Mouse (Mus musculus) right cerebral cortex, adult 18-20 months (tissue): ENCODE data around the gene Sun3.

Experiments used
- DNase-seq: peaks from one replicate; pipeline ENCODE4 v3.0.0; 2022; ENCODE audit warnings: mixed read lengths

Gene Sun3

GRCm38 (mm10) chr11:9048703-9049060 lies at the start of gene Sun3:
Gene Sun3, minus strand, starts transcription at chr11:9048991.
- DNase-seq: peak; percentile 11

GRCm38 (mm10) chr11:9076444-9076843 lies 27.7 kb upstream of the Sun3 start:
- no peak for DNase-seq

- DNase-seq: no peak
Observed at GRCm38 (mm10) chr11:9060484-9060883, 11.7 kb upstream of the Sun3 start.

GRCm38 (mm10) chr11:9060029-9060428 lies 11.2 kb upstream of the Sun3 start:
- DNase-seq: no peak

- peak; percentile 4 for DNase-seq
Observed at GRCm38 (mm10) chr11:9057711-9058110, 8.9 kb upstream of the Sun3 start.

GRCm38 (mm10) chr11:9056937-9057336 lies 8.1 kb upstream of the Sun3 start:
- DNase-seq: no peak

GRCm38 (mm10) chr11:9051895-9052294 lies 3.1 kb upstream of the Sun3 start:
- DNase-seq: no peak

GRCm38 (mm10) chr11:9050241-9050640 lies 1.4 kb upstream of the Sun3 start:
- DNase-seq: no peak

- peak; percentile 85 for DNase-seq
Observed at GRCm38 (mm10) chr11:9048011-9048702, 634 bp downstream of the Sun3 start, which contains the start of gene Gm11992. Gene Gm11992, plus strand, starts transcription at chr11:9048594.

GRCm38 (mm10) chr11:9047044-9047443 lies 1.7 kb downstream of the Sun3 start:
- peak; percentile 4 for DNase-seq

GRCm38 (mm10) chr11:9046546-9046945 lies 2.2 kb downstream of the Sun3 start:
- no peak for DNase-seq

GRCm38 (mm10) chr11:9031530-9031929 lies 17.3 kb downstream of the Sun3 start:
- DNase-seq: no peak

GRCm38 (mm10) chr11:9025211-9025610 lies 23.6 kb downstream of the Sun3 start:
- no peak for DNase-seq

- DNase-seq: no peak
Observed at GRCm38 (mm10) chr11:9024782-9025181, 24.0 kb downstream of the Sun3 start.

GRCm38 (mm10) chr11:9020207-9020606 lies 28.6 kb downstream of the Sun3 start:
- no peak for DNase-seq

- DNase-seq: no peak
Observed at GRCm38 (mm10) chr11:9018491-9019267, 30.1 kb downstream of the Sun3 start.

- DNase-seq: no peak
Observed at GRCm38 (mm10) chr11:9014740-9015139, 34.1 kb downstream of the Sun3 start.

GRCm38 (mm10) chr11:9011348-9011747 lies 37.4 kb downstream of the Sun3 start:
- DNase-seq: no peak

GRCm38 (mm10) chr11:9010853-9011339 lies 37.9 kb downstream of the Sun3 start, which contains the start of gene Hus1:
Gene Hus1, minus strand, starts transcription at chr11:9011191.
- DNase-seq: peak; percentile 82

GRCm38 (mm10) chr11:9010416-9010815 lies 38.4 kb downstream of the Sun3 start:
- peak; percentile 12 for DNase-seq

GRCm38 (mm10) chr11:9008761-9009160 lies 40.0 kb downstream of the Sun3 start:
- no peak for DNase-seq

- no peak for DNase-seq
Observed at GRCm38 (mm10) chr11:8988084-8988483, 60.7 kb downstream of the Sun3 start.

GRCm38 (mm10) chr11:8986058-8986457 lies 62.7 kb downstream of the Sun3 start:
- no peak for DNase-seq

GRCm38 (mm10) chr11:8983237-8983861 lies 65.4 kb downstream of the Sun3 start:
- peak; percentile 53 for DNase-seq
